Mouse (Mus musculus): ENCODE results near the gene Plxnb2. TPM values are rescaled to one million over a fixed set of nuclear protein-coding genes. Genes with fewer than 3 reads are reported as not detected.
A peak's percentile ranks its signal among the peaks of the same experiment; 100 is the strongest.

Plxnb2 gene
- polyA plus RNA-seq, 1 experiment from 2014 or later: 101 TPM

GRCm38 (mm10) chr15:89178260-89178860 lies 2.2 kb downstream of the Plxnb2 start:
- H3K4me2 ChIP-seq: peak overlapping the region; percentile 85
- ATAC-seq: no peak

GRCm38 (mm10) chr15:89177576-89178259 lies 2.9 kb downstream of the Plxnb2 start:
- peak overlapping the region; percentile 78 for H3K4me3 ChIP-seq

More at GRCm38 (mm10) chr15:89178260-89178860, 2.2 kb downstream of the Plxnb2 start:
- H3K27me3 ChIP-seq: no peaks in the 10 kb centered on the region
- peaks cover 92% of the 10 kb centered on the region for H3K4me1 ChIP-seq
- WGBS: 64% methylated on average over 7 of the region's 7 CpGs
- no peaks in the 10 kb centered on the region for H3K9me3 ChIP-seq (replicated peaks)
- H3K36me3 ChIP-seq (ENCODE audit: poor library complexity, severe bottlenecking): no peaks in the 10 kb centered on the region
- H3K9ac ChIP-seq: peak overlapping the region; percentile 97
- peak overlapping the region; percentile 78 for H3K4me3 ChIP-seq
- H3K27ac ChIP-seq: peak overlapping the region; percentile 95

GRCm38 (mm10) chr15:89177121-89177520 lies 3.5 kb downstream of the Plxnb2 start:
- 8% methylated on average over 5 of the region's 5 CpGs for WGBS
- peak overlapping the region; percentile 18; the same call in 1 of the 2 replicates for H3K9ac ChIP-seq
- H3K4me3 ChIP-seq: peak overlapping the region; percentile 19
- H3K9me3 ChIP-seq (replicated peaks): no peaks in the 10 kb centered on the region
- H3K36me3 ChIP-seq (ENCODE audit: poor library complexity, severe bottlenecking): no peaks in the 10 kb centered on the region
- H3K4me2 ChIP-seq: peak overlapping the region; percentile 85
- H3K27me3 ChIP-seq: no peaks in the 10 kb centered on the region
- ATAC-seq: no peak
- H3K4me1 ChIP-seq: peaks cover 93% of the 10 kb centered on the region
- peak overlapping the region; percentile 63 for H3K27ac ChIP-seq

More at GRCm38 (mm10) chr15:89177576-89178259, 2.9 kb downstream of the Plxnb2 start:
- Histone ChIP-seq H3K9ac (peak overlapping the region; percentile 18; the same call in 1 of the 2 replicates), H3K27ac (peak overlapping the region; percentile 63), H3K9me3 (replicated peaks) (no peaks in the 10 kb centered on the region), H3K27me3 (no peaks in the 10 kb centered on the region), H3K4me2 (peak overlapping the region; percentile 85), H3K4me1 (peaks cover 93% of the 10 kb centered on the region), H3K36me3 (ENCODE audit: poor library complexity, severe bottlenecking) (no peaks in the 10 kb centered on the region)
- 65% methylated on average over 4 of the region's 4 CpGs for WGBS
- ATAC-seq: no peak

GRCm38 (mm10) chr15:89175411-89176155 lies 5.0 kb downstream of the Plxnb2 start:
- Histone ChIP-seq H3K9me3 (replicated peaks) (no peaks in the 10 kb centered on the region), H3K27me3 (no peaks in the 10 kb centered on the region), H3K4me1 (peaks cover 93% of the 10 kb centered on the region), H3K36me3 (ENCODE audit: poor library complexity, severe bottlenecking) (peaks cover 4% of the 10 kb centered on the region; the same call in 1 of the 2 replicates), H3K4me3 (no peak overlapping the region), H3K9ac (no peak overlapping the region), H3K27ac (peak overlapping the region; percentile 26; the same call in 1 of the 2 replicates), H3K4me2 (peak overlapping the region; percentile 85)
- 62% methylated on average over 13 of the region's 13 CpGs for WGBS
- ATAC-seq: no peak

GRCm38 (mm10) chr15:89174889-89175339 lies 5.7 kb downstream of the Plxnb2 start:
- H3K27me3 ChIP-seq: no peaks in the 10 kb centered on the region
- peak overlapping the region; percentile 38; the same call in 1 of the 2 replicates for H3K9ac ChIP-seq
- H3K4me1 ChIP-seq: peaks cover 98% of the 10 kb centered on the region
- H3K4me3 ChIP-seq: no peak overlapping the region
- peaks cover 10% of the 10 kb centered on the region for H3K36me3 ChIP-seq (ENCODE audit: poor library complexity, severe bottlenecking)
- 40% methylated on average over 11 of the region's 11 CpGs for WGBS
- ATAC-seq: no peak
- peak overlapping the region; percentile 26; the same call in 1 of the 2 replicates for H3K27ac ChIP-seq
- H3K4me2 ChIP-seq: peak overlapping the region; percentile 99
- no peaks in the 10 kb centered on the region for H3K9me3 ChIP-seq (replicated peaks)

GRCm38 (mm10) chr15:89173906-89174214 lies 6.7 kb downstream of the Plxnb2 start:
- Histone ChIP-seq H3K27ac (peak overlapping the region; percentile 90; the same call in 1 of the 2 replicates), H3K4me2 (peak overlapping the region; percentile 99), H3K9me3 (replicated peaks) (no peaks in the 10 kb centered on the region), H3K36me3 (ENCODE audit: poor library complexity, severe bottlenecking) (peaks cover 17% of the 10 kb centered on the region), H3K4me1 (peaks cover 98% of the 10 kb centered on the region), H3K9ac (peak overlapping the region; percentile 73), H3K4me3 (peak overlapping the region; percentile 56), H3K27me3 (no peaks in the 10 kb centered on the region)
- 1% methylated on average over 15 of the region's 15 CpGs for WGBS
- peak; percentile 14; the same call in 1 of the 2 replicates for ATAC-seq

GRCm38 (mm10) chr15:89173024-89173905 lies 7.3 kb downstream of the Plxnb2 start:
- H3K27me3 ChIP-seq: no peaks in the 10 kb centered on the region
- H3K36me3 ChIP-seq (ENCODE audit: poor library complexity, severe bottlenecking): peaks cover 23% of the 10 kb centered on the region
- peak overlapping the region; percentile 73 for H3K9ac ChIP-seq
- H3K4me1 ChIP-seq: peaks cover 94% of the 10 kb centered on the region
- H3K9me3 ChIP-seq (replicated peaks): no peaks in the 10 kb centered on the region
- peak; percentile 64 for ATAC-seq
- H3K27ac ChIP-seq: peak overlapping the region; percentile 90
- peak overlapping the region; percentile 56 for H3K4me3 ChIP-seq
- WGBS: under 1% methylated on average over 62 of the region's 65 CpGs
- H3K4me2 ChIP-seq: peak overlapping the region; percentile 99

- Histone ChIP-seq H3K27me3 (no peaks in the 10 kb centered on the region), H3K4me2 (peak overlapping the region; percentile 99), H3K4me1 (peaks cover 85% of the 10 kb centered on the region), H3K9ac (peak overlapping the region; percentile 73), H3K9me3 (replicated peaks) (no peaks in the 10 kb centered on the region), H3K4me3 (peak overlapping the region; percentile 56), H3K36me3 (ENCODE audit: poor library complexity, severe bottlenecking) (peaks cover 32% of the 10 kb centered on the region), H3K27ac (peak overlapping the region; percentile 90)
- ATAC-seq: no peak
- 15% methylated on average over 17 of the region's 17 CpGs for WGBS
Measured at GRCm38 (mm10) chr15:89172276-89172935, 8.2 kb downstream of the Plxnb2 start.

- WGBS: 95% methylated on average over 5 of the region's 5 CpGs
- Histone ChIP-seq H3K27me3 (no peaks in the 10 kb centered on the region), H3K4me1 (peaks cover 77% of the 10 kb centered on the region), H3K27ac (no peak overlapping the region), H3K9me3 (replicated peaks) (no peaks in the 10 kb centered on the region), H3K36me3 (ENCODE audit: poor library complexity, severe bottlenecking) (peaks cover 40% of the 10 kb centered on the region), H3K4me3 (no peak overlapping the region), H3K9ac (no peak overlapping the region), H3K4me2 (peak overlapping the region; percentile 99; the same call in 1 of the 2 replicates)
- ATAC-seq: no peak
Measured at GRCm38 (mm10) chr15:89171526-89172051, 9.0 kb downstream of the Plxnb2 start.

GRCm38 (mm10) chr15:89170102-89170501 lies 10.5 kb downstream of the Plxnb2 start:
- Histone ChIP-seq H3K4me3 (no peak overlapping the region), H3K9ac (0 out of 2 replicates have a peak overlapping the region, but pooled peaks have one; percentile 27), H3K27ac (peak overlapping the region; percentile 41), H3K27me3 (no peaks in the 10 kb centered on the region), H3K4me2 (no peak overlapping the region), H3K36me3 (ENCODE audit: poor library complexity, severe bottlenecking) (peaks cover 55% of the 10 kb centered on the region), H3K4me1 (peaks cover 62% of the 10 kb centered on the region), H3K9me3 (replicated peaks) (no peaks in the 10 kb centered on the region)
- WGBS: 73% methylated on average over 3 of the region's 3 CpGs
- no peak for ATAC-seq
